Mouse (Mus musculus) hindbrain, postnatal 0 days (tissue): ENCODE data around the gene Tmem94. TPM values are rescaled to one million over a fixed set of nuclear protein-coding genes. Genes with fewer than 3 reads are reported as not detected.

Experiments
- ATAC-seq: fragments of 200-750 bp; cut with Nextera tagmentation; 2 replicates; pipeline ENCODE4 v1.8.0; 2017; ENCODE audit warnings: mild to moderate bottlenecking, moderate TSS enrichment, moderate library complexity
- DNase-seq: peaks from one replicate; pipeline ENCODE4 v3.0.0-alpha.2; 2015; ENCODE audit warnings: low spot score
- H3K27ac ChIP-seq: fragments of 300-500 bp; sonication (generic); 2 replicates; pipeline ENCODE4 v1.5.1; 2014; ENCODE audit warnings: mild to moderate bottlenecking
- H3K27me3 ChIP-seq: fragments of 300-500 bp; sonication (generic); 2 replicates; pipeline ENCODE4 v1.6.1; 2014; ENCODE audit warnings: low read length, mixed read lengths; ENCODE audit not compliant: insufficient read depth
- H3K36me3 ChIP-seq: fragments of 300-500 bp; sonication (generic); 2 replicates; pipeline ENCODE4 v1.6.1; 2014; ENCODE audit warnings: low read length, mixed read lengths; ENCODE audit not compliant: insufficient read depth
- H3K4me1 ChIP-seq: fragments of 300-500 bp; sonication (generic); 2 replicates; pipeline ENCODE4 v1.6.1; 2014; ENCODE audit warnings: antibody characterized with exemption, low read length, mixed read lengths; ENCODE audit not compliant: insufficient read depth
- H3K4me2 ChIP-seq: fragments of 300-500 bp; sonication (generic); 2 replicates; pipeline ENCODE4 v1.6.1; 2014; ENCODE audit warnings: low read depth, mild to moderate bottlenecking, low read length, moderate library complexity, mixed read lengths
- H3K4me3 ChIP-seq: fragments of 300-500 bp; sonication (generic); 2 replicates; pipeline ENCODE4 v1.5.1; 2014; ENCODE audit warnings: low read length
- H3K9ac ChIP-seq: fragments of 300-500 bp; sonication (generic); replicated peaks from 2 replicates; pipeline ENCODE4 v1.6.1; 2014; ENCODE audit warnings: mild to moderate bottlenecking, low read length, moderate library complexity, mixed read lengths
- H3K9me3 ChIP-seq: fragments of 300-500 bp; sonication (generic); 2 replicates; pipeline ENCODE4 v1.6.1; 2016; ENCODE audit warnings: low read length, mixed read lengths
- CTCF ChIP-seq: IDR thresholded peaks from 2 replicates; pipeline ENCODE4 v1.5.1; 2016; ENCODE audit warnings: antibody characterized with exemption, control low read depth, low read depth
- WGBS: fragments of 180-500 bp; shearing (Covaris S2); extraction: QIAGEN DNeasy Blood & Tissue Kit; methylation state at CpG from one replicate; pipeline ENCODE4 v1.1.7; 2014; 5-methylcytosine and 5-hydroxymethylcytosine counted together
- polyA plus RNA-seq: library from polyadenylated mRNA; unstranded; fragments of >200 nt; fragmentation: Nextera tagmentation; extraction: Ambion mirVana; gene quantifications from 2 replicates; pipeline ENCODE4 v1.2.1, GENCODE M21; 2015
- total RNA-seq: library from RNA; depleted of rRNA; stranded (reverse); fragments of >200 nt; gene quantifications from 2 replicates; pipeline ENCODE4 v1.2.3, GENCODE M21; 2014

Gene Tmem94
- total and polyA plus RNA-seq, 2 experiments from 2014 or later = 16.1 to 42.6 TPM

DNA sequence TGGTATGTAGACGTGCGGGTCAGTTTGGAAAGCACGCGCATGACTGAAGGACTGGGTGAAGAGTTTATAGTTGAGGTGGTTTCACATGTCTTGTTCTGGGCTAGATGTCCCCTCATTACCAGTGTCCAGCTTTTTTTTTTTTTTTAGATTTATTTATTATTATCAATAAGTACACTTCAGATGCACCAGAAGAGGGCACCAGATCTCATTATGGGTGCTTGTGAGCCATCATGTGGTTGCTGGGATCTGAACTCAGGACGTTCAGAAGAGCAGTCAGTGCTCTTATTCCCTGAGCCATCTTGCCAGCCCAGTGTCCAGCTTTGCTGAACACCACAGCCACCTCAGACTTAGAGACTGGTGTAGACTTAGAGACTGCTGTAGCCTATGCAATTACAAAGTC is 52.1 kb downstream of the Tmem94 start:
- peaks cover 7% of the 10 kb centered on the region for H3K36me3 ChIP-seq
- 87% methylated on average over 5 of the region's 5 CpGs for WGBS
- no peak for ATAC-seq

DNA sequence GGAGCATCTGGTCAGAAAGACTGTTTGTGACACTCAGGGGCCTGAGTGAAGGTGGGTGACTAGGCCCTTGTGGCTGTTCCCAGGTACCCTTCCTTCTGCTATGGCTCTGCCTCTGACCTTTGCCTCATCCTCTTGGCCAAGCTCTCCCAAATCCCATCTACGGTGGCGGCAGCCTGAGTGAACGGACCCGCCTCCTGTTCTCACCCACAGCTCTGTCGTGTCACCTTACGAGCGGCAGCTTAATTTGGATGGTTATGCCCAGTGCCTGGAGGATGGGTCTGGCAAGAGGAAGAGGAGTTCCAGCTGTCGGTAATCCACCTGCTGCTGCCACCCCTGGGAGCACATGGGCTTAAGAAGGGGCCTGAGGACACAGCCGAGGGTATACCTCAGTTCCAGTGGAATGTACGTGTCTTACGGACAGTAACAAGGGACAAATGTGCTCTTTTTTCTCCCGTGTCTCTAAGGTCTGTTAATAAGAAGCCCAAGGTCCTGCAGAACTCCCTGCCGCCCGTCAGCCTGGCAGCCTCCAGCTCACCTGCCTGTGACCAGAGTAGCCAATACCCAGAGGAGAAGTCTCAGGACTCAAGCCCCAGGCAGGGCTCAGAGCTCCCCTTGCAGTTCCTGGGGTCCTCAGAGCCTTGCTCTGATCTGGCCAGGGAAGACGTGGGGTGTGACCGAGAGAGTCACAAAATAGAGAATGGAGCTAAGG is 54.8 kb downstream of the Tmem94 start:
- H3K27ac ChIP-seq = no peak overlapping the region
- DNase-seq = no peak
- no peak for ATAC-seq
- no peak for TF ChIP-seq CTCF
- H3K9me3 ChIP-seq = no peaks in the 10 kb centered on the region
- no peak overlapping the region for H3K4me3 ChIP-seq
- H3K4me1 ChIP-seq = peaks cover 12% of the 10 kb centered on the region
- peaks cover 9% of the 10 kb centered on the region for H3K27me3 ChIP-seq
- 90% methylated on average over 16 of the region's 16 CpGs for WGBS
- peaks cover 7% of the 10 kb centered on the region for H3K36me3 ChIP-seq
- H3K4me2 ChIP-seq = no peak overlapping the region
- no peak overlapping the region for H3K9ac ChIP-seq

More for the DNA sequence above, 52.1 kb downstream of the Tmem94 start:
- H3K4me1 ChIP-seq = peaks cover 11% of the 10 kb centered on the region
- no peak overlapping the region for H3K4me3 ChIP-seq
- no peaks in the 10 kb centered on the region for H3K27me3 ChIP-seq
- TF ChIP-seq CTCF = peak; percentile 23
- H3K4me2 ChIP-seq = no peak overlapping the region
- H3K9ac ChIP-seq = no peak overlapping the region
- no peaks in the 10 kb centered on the region for H3K9me3 ChIP-seq
- no peak for DNase-seq
- no peak overlapping the region for H3K27ac ChIP-seq

GRCm38 (mm10) chr11:115821001-115821400 is 55.8 kb downstream of the Tmem94 start:
- no peaks in the 10 kb centered on the region for H3K9me3 ChIP-seq
- peaks cover 14% of the 10 kb centered on the region for H3K27me3 ChIP-seq
- ATAC-seq = no peak
- peaks cover 7% of the 10 kb centered on the region for H3K36me3 ChIP-seq
- no peak for TF ChIP-seq CTCF
- peaks cover 4% of the 10 kb centered on the region; the same call in 1 of the 2 replicates for H3K4me1 ChIP-seq
- no peak overlapping the region for H3K9ac ChIP-seq
- DNase-seq = no peak
- WGBS = 82% methylated on average over 4 of the region's 4 CpGs
- no peak overlapping the region for H3K27ac ChIP-seq
- H3K4me3 ChIP-seq = no peak overlapping the region
- no peak overlapping the region for H3K4me2 ChIP-seq

DNA sequence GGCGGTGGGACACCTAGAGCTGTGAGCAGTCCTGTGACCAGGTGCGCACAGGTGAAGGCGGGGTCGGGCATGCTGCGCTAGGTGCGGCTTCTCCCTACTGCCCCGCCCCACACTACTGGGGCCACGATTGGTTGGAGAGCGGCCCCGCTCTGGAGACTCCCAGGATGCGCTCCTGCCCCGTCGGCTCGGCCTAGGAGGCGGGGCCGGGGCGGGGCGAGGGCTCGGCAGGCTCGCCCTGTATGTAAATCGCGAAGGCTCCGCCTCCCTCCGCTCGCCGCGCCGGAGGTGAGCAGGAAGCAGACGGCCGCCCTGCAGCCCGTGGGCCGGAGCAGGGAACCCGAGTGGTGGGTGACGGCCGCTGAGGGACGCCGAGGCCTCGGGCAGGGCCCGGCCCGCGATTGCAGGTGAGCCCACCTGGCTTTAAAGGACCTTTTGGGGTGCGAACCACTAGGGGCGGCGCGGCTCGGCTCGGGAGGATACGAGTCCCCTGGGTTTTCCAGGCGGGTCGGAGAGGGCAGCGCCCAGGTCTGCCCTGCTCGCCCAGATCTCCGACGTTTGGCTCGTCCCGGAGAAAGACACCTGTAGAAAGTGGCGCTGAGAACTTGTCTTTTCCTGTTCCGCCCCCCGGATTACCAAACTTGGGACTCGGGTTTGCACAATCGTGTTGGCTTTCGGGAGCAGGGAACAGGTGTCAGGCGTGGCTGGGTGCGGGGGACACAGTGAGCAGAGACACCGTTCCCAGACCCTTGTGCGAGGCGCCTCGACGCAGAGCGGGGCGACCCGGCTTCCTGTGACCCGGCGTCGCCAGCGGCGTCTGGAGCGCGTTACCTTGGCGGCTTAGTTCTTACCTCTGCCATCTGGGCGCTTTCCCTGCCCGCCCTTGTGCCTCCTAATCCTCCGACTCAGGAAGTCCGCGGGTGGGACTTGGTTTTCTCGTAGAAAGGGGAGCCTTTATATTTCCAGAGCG is 58.8 kb downstream of the Tmem94 start, which contains the start of gene Llgl2:
TSS of gene Llgl2 (plus strand) at position 276 of the 967 bp plus-strand sequence.
- under 1% methylated on average over 80 of the region's 87 CpGs for WGBS
- Histone ChIP-seq H3K36me3 (peaks cover 7% of the 10 kb centered on the region), H3K4me3 (peak within 1 kb of the TSS; percentile 56), H3K9ac (peak within 1 kb of the TSS; percentile 47), H3K27me3 (peaks cover 16% of the 10 kb centered on the region), H3K27ac (no peak within 1 kb of the TSS), H3K4me2 (peak within 1 kb of the TSS; percentile 92), H3K9me3 (no peaks in the 10 kb centered on the region), H3K4me1 (0 out of 2 replicates have a peak, but pooled peaks cover 4% of the 10 kb centered on the region)
- DNase-seq = peak; percentile 76
- peak; percentile 78 for ATAC-seq
- TF ChIP-seq CTCF = no peak

DNA sequence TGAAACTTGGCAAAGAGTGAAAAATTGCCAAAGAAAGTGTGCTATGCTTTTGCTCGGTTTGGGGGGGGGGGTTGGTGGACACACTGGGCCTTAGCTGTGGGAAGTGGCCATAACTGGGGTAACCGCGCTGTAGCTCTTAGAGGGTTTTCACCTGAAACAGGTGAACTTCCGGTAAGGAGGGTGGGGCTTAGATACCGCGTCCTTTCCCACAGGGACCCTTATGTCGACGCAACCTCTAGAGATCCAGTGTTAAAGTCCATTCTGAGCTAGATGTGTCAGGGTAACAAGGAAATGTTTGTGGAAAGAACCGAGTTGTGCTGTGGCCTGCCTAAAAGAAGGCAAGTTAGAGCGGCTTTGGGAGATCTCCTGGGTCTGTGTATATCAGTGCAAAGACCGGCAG is 59.6 kb downstream of the Tmem94 start:
- Histone ChIP-seq H3K4me1 (0 out of 2 replicates have a peak, but pooled peaks cover 4% of the 10 kb centered on the region), H3K9ac (no peak overlapping the region), H3K9me3 (no peaks in the 10 kb centered on the region), H3K27ac (no peak overlapping the region), H3K4me3 (peak overlapping the region; percentile 56; the same call in 1 of the 2 replicates), H3K36me3 (peaks cover 7% of the 10 kb centered on the region), H3K27me3 (peaks cover 16% of the 10 kb centered on the region), H3K4me2 (peak overlapping the region; percentile 92; the same call in 1 of the 2 replicates)
- no peak for TF ChIP-seq CTCF
- ATAC-seq (no peak), DNase-seq (no peak)
- 18% methylated on average over 11 of the region's 11 CpGs for WGBS

DNA sequence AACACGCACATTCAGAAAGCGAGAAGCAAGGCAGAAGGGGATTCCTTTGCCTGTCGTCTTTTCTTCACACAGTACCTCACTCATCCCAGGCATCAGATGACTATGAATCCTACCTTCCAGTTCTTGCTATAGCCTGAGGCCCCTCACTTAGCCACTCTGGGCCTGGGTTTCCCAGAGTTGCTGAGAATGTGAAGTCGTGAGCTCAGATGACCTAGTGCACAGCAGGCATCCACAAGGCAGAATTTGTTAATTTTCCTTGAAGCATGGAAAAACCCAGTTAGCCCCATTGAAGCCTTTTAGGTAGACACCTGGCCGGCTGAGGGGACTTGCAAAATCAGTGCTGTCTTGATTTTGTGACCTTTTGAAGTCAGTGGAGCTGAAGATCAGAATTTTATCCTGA is 61.3 kb downstream of the Tmem94 start:
- 49% methylated on average over 5 of the region's 5 CpGs for WGBS
- Histone ChIP-seq H3K9ac (no peak overlapping the region), H3K4me1 (0 out of 2 replicates have a peak, but pooled peaks cover 4% of the 10 kb centered on the region), H3K4me2 (no peak overlapping the region), H3K27ac (no peak overlapping the region), H3K36me3 (no peaks in the 10 kb centered on the region; the same call in 1 of the 2 replicates), H3K27me3 (peaks cover 18% of the 10 kb centered on the region), H3K4me3 (no peak overlapping the region), H3K9me3 (no peaks in the 10 kb centered on the region)
- ATAC-seq (no peak), DNase-seq (no peak)
- no peak for TF ChIP-seq CTCF
